Mouse (Mus musculus) bone marrow macrophage, adult 2 months (primary cell): ENCODE measurements at regions not wholly inside any gene's neighbourhood (a gene's known extent, or its start where the extent isn't known, plus 50 kb on each side); places are given as distances from the start of the nearest gene placed in this dataset.
A peak's percentile ranks its signal among the peaks of the same experiment; 100 is the strongest.

Experiments used
- CTCF ChIP-seq: IDR thresholded peaks from 2 replicates; pipeline ENCODE4 v1.5.1; 2012; ENCODE audit warnings: low read depth, mild to moderate bottlenecking, low read length, moderate library complexity
- POLR2A ChIP-seq: IDR thresholded peaks from 2 replicates; pipeline ENCODE4 v1.6.1; 2012; ENCODE audit warnings: mild to moderate bottlenecking, low read depth, low read length, borderline replicate concordance

DNA sequence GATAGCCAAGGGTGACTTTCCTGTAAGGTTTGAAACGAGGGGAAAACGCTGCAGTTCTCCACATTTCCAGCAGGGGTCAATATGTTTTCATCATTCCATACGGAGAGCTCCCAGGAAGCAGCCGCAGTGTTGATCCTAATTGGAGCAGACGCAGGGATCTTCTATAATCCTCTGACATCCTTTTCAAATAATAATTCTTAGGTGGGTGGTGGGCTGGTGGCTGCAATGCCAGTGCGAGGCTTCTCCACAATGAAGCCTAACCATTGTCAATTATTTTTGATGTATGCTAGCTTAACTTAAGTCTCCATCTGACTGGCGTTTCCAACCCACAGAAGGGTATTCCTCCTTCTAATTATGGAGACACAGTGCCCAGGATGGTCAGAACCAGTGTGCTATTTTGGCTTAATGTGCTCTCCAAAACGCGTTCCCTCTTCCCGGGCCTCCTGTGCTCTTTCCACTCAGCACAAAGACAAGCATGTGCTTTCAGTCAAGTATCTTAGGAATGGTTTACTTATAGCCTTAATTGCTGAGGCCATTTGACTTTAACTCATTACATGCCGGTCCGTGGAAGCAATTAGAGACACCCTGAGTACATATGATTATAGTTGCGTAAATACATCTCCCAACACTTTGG lies 331.6 kb upstream of the Tet2 start:
- TF ChIP-seq POLR2A (no peak), CTCF (peak; percentile 64)
